Mouse (Mus musculus) hindbrain, embryonic 14.5 days (tissue): Measurements from ENCODE around the gene Igf2bp2. TPM values are rescaled to one million over a fixed set of nuclear protein-coding genes. Genes with fewer than 3 reads are reported as not detected.

ENCODE experiments used
- polyA plus RNA-seq: library from polyadenylated mRNA; unstranded; fragments of >200 nt; fragmentation: Nextera tagmentation; extraction: Ambion mirVana; gene quantifications from 2 replicates; pipeline ENCODE4 v1.2.1, GENCODE M21; 2014

Igf2bp2 gene
- polyA plus RNA-seq, 1 experiment from 2014 or later, result 21.6 TPM

Other genes starting within 250 kb of the Igf2bp2 start
- gene Tmem41a, start 215.7 kb downstream of the Igf2bp2 start, polyA plus RNA-seq, result 50.5 and 52.1 TPM in 2 replicates
- gene Liph, start 167.6 kb downstream of the Igf2bp2 start, polyA plus RNA-seq, result 0.29 and 0.68 TPM in 2 replicates
- gene Senp2, start 153.8 kb downstream of the Igf2bp2 start, polyA plus RNA-seq, result 52.2 and 54.2 TPM in 2 replicates
- gene Tra2b, start 102.7 kb upstream of the Igf2bp2 start, polyA plus RNA-seq, result 222 and 239 TPM in 2 replicates